Mouse (Mus musculus): ENCODE measurements around the gene Nop53.

Gene Nop53

DNA sequence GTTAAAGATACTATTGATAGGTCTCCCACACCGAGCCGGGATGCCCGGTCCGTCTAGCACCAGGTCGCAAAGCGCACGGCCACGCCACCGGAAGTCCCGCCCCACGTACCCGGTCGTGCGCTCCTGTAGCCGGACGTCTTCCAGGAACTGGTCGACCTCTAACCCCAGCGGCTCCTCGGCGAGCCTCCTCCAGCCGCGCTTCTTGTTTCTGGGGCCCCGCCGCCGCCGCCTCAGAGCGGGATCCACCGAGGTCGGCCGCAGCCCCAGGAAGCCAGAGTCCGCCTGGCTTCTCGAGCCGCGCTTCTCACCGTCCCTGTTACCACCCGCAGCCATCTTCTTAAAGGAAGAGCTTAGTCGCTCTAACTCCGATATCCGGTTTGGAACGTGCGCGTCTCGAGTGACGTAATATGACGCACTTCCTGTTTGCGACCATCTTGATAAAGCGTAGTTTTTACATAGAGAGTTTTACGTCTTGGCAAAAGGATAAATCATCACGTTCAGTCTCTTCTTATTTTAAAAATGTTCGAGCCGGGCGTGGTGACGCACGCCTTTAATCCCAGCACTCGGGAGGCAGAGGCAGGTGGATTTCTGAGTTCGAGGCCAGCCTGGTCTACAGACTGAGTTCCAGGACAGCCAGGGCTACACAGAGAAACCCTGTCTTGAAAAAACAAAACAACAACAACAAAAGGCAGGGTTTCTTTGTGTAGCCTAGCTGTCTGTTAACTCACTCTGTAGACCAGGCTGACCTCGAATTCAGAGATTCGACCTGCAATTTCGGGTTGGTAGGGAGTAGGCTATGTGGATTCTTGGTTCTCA is at the start of gene Nop53:
Nop53 (minus strand) TSS at position 354 of the 816 bp plus-strand sequence.
- peak; percentile 88 to 93 for DNase-seq (ENCODE audit: low spot score in 2 of 2)

DNA sequence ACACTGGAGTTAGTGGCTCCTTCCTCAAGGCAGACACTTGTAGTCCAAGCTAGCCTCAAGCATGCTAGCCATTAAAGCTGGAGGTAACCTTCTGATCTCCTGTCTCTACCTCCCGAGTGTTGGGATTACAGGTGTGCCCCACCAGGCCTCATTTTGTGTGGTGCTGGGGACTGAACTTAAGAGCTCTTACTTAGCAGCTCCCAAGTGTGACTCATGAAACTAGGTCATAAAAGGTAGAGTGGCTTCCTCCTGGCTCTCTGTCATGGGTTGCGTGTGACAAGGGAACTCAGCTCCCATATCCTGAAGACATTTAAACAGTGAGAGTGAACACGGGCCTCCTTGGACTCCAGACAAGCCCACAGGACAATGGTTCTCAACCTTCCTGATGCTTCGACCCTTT is 47.9 kb upstream of the Nop53 start:
- DNase-seq (ENCODE audit: low spot score in 2 of 2), result no peak

DNA sequence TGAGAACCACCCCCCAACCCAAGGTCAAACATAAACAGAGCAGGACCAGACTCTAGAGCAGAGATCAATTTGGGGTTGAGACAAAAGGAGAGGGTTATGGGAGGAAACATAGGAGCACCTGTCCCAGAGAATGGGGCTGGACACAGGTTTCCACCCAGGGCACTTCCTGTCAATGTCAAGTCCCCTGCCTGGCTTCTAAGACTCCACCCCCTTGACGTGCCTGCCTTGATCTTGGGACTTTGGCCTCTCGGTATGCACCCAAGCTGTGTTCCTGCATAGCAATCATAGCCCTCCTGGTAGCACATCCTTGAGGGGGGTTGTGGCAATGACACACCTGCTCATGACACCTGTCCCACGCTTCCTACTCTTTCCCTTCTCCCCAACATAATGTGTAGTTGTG is 47.3 kb upstream of the Nop53 start:
- no peak for DNase-seq (ENCODE audit: low spot score in 2 of 2)

DNA sequence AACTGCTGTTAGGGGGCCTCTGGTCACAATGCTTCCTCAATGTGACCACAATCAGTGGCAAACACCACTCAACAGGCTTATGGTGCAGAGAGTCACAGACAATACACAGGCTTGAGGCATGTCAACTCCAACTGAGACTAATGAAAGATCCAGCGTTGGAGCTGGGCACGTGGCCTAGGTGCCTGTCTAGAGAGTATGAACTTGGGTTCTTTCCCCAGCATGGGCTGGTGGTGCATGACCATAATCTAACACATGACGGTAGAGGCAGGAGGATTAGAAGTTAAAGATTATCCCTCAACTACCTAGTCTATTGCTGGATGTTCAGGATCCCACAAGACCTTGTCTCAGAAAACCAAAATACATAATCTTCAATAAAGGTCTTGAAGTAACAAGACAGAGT is 45.9 kb upstream of the Nop53 start:
- DNase-seq (ENCODE audit: low spot score in 2 of 2), result no peak

DNA sequence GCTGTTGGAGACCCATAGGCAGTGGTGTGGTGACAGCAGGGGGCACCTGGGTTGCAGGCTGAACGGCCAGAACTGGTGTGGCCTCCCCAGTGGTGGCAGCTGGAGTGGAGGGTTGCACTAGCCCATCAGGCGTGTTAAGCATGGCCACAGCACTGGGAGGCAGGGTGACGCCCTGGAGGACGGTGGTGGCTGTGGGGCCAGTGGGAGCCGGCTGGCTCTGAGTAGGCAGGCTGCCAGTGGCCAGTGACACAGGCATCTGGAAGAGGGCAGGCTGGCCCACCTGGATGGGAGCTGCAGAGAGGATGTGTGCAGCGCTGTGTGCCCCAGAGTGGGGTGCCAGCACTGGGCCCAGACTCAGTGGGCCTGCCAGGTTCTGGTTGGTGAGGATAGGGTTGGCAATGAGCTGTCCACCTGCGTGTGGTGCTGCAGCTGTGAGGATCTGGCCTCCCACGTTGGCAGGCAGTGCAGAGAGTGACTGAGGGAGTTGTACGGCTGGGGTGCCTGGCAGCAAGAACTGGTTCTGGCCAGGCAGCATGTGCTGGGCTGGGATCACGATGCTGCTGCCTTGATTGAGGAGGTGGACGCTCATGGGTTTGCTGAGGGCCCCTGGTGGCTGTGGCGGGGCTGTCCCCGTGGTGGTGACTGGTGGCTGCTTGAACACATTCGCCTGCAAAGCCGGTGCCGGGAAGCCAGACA is 41.9 kb upstream of the Nop53 start:
- no peak for DNase-seq (ENCODE audit: low spot score in 2 of 2)

DNA sequence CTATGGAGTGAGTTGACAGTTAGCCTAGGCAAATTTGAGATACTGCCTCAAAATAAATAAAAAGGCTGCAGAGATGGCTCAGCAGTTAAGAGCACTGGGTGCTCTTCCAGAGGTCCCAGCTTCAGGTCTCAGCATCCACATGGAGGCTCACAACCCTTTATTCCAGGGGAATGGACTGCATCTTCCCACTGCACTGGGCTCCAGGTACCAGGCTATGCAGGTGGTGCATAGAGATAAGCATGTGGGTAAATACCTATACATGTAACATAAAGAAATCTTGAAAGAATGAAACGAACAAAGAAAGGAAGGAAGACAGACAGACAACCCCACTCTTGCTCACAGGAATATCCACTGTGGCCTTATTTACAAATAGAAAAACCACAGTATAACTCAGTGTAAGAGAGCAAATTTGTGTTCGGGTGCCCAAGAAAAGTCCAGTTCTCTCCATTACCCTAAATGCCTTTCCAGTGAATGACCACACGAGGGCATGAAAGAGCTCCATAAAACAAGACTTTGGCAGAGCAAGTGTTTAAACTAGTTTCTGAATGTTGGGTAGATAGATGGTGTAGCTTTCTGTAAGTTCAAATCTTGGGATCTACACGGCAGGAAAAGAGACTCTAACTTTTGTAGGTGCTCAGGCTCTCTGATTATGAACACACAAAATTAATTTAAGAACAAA is 37.0 kb upstream of the Nop53 start:
- DNase-seq (ENCODE audit: low spot score in 2 of 2), result no peak

DNA sequence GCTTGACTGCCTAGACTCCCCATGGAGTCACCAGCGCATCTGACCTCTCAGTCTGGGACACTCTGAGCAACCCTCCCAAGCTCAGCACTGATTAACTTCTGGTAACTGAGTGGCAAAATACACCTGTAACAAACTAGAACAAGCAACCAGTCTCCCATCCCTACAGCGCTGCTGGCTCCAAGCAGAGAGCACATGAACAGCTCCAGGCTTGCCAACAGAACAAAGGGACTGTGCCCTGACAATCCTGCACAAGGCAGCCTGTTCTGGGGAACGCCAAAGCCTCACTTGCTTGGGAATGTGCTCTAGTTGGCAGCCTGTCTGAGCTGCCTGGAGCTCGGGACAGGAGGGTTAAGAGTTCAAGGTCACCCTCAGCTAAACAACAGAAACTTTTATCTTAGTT is 35.7 kb upstream of the Nop53 start:
- DNase-seq (ENCODE audit: low spot score in 2 of 2), result no peak

DNA sequence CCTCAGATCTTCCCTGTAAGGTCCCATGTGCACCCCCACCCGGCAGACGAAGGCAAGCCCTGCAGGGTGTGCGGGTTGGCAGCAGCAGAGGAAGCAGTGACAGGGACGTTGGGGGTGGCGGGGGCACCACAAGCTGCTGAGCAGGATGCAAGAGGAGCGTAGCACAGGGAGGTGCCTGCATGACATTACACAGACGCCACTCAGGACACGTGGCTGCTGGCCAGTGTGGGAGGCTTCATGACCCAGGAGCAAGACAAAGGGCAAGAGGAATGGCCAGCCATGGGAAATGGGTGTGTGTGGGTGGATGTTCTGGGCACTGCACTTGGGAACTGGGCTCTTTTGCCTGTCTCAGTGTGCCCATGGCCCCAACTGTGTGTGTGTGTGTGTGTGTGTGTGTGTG is 34.4 kb upstream of the Nop53 start:
- DNase-seq (ENCODE audit: low spot score in 2 of 2), result no peak

DNA sequence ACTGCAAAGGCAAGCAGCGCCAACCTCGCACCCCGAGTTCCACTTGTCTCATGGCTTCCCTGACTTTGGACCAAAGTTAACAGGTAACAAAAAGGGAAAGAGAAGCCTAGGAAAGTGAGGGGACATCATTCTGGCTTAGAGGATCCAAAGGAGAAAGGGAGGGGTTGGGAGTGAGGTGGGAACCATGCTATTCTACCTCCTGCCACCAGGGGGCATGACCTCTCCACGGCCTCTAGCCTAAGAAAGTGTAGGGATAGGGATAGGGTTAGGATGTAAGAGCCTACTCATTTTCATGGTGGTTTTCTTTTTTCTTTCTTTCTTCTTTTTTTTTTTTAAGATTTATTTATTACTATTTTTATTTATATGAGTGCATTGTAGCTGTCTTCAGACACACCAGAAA is 30.0 kb upstream of the Nop53 start:
- no peak for DNase-seq (ENCODE audit: low spot score in 2 of 2)

DNA sequence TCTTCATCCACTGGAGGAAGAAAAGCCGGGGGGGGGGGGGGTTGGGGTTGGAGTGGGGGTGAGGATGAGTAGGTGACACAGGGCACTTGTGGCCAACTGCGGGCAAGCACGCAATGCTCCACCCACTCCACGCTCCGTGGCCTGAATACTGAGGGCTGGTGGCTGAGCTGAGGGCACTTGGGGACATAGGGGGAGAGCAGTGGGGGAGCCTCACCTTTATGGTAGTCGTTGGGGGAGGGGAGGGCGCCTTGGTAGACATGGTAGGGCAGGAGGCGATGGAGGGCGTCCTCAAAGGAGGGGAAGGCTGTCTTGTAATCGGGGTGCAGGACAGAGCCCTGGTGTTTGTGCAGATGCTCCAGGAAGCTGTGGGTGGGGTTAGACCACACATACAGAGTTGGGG is 29.6 kb upstream of the Nop53 start:
- no peak for DNase-seq (ENCODE audit: low spot score in 2 of 2)

DNA sequence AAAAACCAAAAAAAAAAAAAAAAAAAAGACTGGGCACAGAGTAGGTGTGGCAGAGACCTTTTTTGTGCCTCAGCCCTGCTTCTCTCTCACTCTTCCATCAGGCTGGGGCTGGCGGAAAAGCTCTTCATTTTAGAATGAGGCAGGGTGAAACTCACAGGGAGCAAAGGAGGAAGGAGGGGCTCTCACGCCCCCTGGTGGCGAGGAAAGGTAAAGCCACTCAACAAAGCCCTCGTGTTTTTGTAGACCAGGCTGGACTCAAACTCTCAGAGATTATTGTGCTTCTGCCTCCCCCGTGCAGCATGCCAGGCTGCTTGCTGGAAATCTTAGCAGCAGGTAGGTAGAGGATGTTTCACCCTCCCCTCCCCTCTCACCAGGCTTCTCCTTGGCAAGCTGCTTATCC is 28.8 kb upstream of the Nop53 start:
- DNase-seq (ENCODE audit: low spot score in 2 of 2), result peak in 1 of 2 experiments; percentile 42

DNA sequence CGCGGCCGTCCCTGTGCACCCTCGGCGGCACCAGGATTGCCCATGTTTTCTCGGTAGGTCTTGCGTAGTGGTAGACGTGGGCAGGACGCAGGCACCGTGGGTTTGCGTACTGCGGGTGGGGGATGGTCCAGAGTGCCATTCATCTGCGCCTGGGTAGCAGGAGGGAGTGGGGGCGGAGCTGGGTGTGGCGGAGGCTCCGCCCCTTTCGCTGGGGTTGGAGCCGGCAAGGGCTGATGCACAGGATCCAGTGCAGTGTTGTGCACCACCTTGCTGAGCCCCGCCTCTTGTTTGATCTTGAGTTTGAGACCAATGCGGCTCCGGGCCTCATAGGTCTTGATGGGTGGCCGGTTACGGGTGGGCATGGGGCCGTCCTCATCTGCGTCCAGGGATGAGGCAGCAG is 26.4 kb upstream of the Nop53 start:
- DNase-seq (ENCODE audit: low spot score in 2 of 2), result no peak

DNA sequence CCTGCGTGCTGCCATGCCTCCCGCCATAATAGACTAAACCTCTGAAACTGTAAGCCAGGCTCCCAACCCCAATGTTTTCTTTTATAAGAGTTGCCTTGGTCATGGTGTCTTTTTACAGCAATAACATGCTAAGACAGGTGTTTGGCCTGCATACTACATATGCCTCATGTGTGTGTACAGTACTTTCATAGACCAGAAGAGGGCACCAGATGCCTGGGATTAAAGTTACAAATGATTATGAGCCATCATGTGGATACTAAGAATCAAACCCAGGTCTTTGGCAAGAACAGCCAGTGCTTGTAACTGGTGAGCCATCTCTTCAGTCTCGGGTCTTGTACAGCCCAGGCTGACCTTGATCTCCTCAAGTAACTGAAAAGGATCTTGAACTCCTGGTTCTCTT is 23.8 kb upstream of the Nop53 start:
- DNase-seq (ENCODE audit: low spot score in 2 of 2), result no peak

DNA sequence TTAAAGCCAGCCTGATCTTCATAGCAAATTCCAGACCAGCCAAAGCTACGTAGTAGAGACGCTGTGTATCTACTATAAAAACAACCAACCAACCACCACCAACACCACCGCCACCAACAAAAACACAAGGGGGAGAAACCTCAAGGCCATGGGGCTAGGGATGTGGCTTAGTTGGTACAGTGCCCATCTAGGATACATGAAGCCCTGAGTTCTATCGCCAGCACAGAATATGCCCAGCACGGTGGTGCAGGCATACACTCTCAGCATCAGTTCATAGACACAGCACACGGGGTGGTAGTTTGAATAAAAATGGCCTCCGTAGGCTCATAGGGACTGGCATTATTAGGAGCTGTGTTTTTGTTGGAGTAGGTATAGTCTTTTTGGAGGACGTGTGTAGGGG is 22.4 kb upstream of the Nop53 start:
- no peak for DNase-seq (ENCODE audit: low spot score in 2 of 2)

DNA sequence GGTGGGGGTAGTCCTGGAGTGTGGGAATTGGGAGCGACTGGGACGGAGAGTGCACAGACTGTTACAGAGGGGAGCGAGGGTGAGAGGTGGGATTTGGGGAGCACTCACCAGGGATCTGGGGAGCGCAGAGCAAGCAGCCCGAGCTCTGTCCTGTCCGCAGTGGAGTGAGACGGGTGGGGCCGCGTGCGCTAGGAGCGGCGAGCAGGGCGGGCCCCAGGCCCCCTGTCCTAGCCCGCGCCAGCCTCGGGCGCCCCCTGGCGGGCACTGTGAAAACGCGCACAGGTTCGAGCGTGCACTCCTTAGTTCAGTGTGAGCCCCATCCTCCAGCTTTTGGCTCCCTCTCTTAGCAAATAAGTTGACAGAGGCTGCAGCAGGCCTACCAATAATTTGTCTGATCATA is 21.4 kb upstream of the Nop53 start, which contains the start of gene Ehd2:
Ehd2 (minus strand) TSS at position 256 of the 400 bp plus-strand sequence.
- peak in 1 of 2 experiments; percentile 76 for DNase-seq (ENCODE audit: low spot score in 2 of 2)

DNA sequence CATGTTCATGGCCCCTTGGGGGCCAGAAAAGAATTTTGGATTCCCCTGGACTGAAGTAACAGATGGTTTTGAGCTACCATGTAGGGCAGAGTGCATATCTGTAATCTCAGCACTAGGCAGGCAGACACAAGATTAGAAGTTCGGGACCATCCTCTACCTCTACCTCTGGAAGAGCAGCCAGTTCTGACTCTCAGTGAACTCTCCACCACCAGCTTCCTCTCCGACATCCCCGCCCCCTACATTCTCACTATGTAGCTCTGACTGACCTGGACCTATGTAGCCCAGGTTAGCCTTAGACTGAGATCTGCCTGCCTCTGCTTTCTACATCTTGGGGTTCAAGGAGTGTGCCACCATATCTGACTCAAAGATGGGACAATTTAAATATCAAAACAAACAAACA is 20.6 kb upstream of the Nop53 start:
- DNase-seq (ENCODE audit: low spot score in 2 of 2), result no peak

DNA sequence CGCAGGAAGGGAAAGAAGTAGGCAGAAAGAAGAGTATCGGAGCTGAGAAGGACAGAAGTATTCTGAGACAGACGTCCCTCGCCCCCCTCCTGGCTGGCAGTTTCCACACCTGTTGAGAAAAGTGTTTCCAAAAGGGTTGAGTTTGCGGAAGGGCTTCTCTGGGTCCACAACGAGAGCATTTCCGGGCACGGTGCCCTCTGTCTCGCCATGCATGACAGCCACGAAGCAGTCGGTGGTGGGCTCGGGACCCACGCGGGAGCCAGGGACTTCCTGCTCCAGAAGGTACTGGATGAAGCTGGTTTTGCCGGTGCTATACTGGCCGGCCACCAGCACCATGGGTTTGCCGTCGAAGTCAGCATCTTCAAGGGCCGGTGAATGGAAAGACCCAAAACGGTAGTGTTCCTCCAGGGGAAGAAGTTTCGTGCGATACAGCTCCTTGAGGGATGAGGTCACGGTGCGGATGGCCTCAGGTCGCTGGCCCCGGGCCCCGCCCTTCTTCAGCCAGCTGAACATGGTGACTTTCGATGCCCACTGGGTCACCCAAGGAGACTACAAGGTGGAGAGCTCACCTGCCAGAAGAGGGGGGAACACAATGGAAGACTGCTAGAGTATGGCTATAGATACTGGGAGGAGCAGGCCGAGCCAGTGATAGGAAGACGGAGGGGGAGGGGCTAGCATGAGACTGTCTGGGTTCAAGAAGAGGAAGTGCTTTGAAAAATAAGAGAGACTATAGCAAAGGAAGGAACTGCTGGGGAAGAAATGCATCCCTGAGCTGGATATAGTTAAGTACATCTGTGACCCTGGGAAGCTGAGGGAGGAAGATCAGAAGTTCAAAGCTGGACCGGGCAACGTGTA is 18.2 kb upstream of the Nop53 start:
- no peak for DNase-seq (ENCODE audit: low spot score in 2 of 2)

DNA sequence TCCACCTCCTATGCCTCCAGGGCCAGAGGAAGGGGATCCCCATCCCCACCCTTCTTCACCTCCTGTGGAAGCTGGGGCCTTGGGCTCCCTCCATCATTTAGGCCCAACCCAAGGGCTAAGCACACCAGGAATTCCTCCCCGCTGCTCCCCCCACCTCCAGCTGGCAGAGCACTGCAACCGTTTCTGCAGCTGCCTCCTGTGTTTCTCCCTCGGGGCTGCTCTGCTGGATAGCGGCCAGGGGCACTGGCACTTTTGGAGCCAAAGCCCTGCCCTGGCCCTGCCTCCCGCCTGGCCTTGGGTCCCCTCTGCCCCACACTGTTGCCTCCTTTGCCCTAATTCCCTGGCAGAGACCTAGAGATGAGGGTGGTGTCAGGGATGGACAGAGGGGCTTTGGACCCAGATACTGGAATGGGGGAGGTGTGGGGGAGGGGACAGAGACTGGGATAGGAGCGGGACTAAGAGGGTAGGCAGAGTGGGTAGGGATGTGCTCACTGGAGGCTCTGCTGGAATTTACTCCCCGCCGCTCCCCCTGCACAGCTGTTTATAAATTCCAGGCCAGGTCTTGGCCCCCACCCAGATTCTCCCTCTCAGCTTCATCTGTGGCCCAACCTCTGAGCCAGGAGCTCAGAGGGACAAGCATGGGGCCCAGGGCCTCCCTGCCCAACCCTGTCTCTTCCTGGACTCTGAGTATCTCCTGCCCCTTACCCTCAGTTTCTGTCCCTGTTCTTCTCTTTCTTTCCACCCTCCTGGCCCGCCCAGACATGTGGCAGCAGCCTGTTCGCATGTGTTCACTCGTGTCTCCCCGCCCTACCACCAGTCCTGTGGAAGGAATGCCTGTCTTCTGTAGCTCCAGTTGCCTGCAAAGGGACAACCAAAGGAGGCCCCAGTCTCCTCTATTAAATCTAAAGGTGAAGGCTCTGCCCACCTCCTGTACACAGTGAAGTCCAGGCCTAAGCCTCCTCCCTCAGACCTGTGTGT is 16.7 kb upstream of the Nop53 start:
- DNase-seq (ENCODE audit: low spot score in 2 of 2), result peak in 1 of 2 experiments; percentile 77

DNA sequence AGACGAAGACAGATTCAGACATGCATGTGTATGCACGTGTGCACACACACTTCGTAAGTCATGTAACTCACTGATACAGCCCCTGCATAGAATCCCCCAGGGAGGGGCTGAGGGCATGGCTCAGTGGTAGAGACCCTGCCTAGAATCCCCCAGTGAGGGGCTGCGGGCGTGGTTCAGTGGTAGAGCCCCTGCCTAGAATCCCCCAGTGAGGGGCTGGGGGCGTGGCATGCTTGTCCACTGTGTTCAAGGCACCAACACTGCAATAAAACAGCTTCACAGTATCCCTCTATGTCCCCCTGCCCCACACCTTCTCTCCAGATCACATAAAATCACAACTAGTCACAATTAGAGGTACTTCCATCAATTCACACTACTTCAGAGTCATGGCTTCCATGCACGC is 15.9 kb upstream of the Nop53 start:
- DNase-seq (ENCODE audit: low spot score in 2 of 2), result no peak

DNA sequence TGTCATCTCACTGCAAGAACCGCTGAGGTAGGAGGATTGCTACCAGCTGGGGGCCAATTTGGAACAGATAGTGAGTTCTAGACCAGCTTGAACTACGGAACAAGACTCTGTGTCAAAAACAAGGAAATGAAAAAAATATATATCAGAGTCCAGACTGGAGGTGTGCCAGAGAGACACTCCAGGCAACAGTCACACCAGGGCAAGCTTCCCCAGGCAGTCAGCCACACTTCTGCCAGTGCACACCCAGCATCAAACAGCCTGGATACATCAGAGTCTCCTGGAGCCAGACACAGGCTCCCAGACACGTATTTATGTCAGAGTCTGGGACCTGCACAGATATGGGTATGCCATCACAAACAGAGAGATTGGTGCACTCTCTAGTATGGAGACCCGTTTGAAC is 15.4 kb upstream of the Nop53 start:
- no peak for DNase-seq (ENCODE audit: low spot score in 2 of 2)

DNA sequence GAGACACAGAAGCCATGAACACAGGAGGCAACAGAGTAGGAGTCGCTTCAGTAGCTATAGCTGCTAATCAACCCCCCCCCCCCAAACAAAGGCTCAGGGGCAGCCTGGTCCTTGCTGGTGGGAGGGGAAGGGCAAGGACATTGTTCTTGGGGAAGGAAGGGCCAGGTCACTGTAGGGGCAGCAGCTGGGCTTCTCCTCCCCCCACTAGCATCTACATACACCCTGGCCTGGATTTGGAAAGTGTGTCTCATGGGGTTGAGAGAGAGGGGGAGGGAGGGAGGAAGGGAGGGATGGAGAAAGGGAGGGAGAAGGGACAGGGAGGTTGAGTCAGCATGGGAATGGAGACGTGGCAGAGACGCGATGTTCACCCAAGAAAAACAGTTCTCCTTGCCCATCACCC is 14.8 kb upstream of the Nop53 start:
- DNase-seq (ENCODE audit: low spot score in 2 of 2), result no peak

Measured in urinary bladder, adult 18-20 months (tissue).